In genomic region chr2:172824906-172825784, GRCm38 (mm10) we compare ENCODE assay signal across 9 mouse cellular contexts.
DNase-seq lines count a peak whose midpoint lies in the region; ATAC-seq and TF ChIP-seq lines count a peak whose summit lies in the region.
"Had no signal": no experiment of that assay in that cellular context is flagged by ENCODE, and none has a peak within 500 bp of the region (broad histone marks: within the 10 kb centered on the region; RNA-seq: fewer than 3 reads in every experiment).

No protein-coding gene starts in this region.

- intact Hi-C loops in heart, adult 2 months (cut with DNase I), result loop anchor here (5.0 to 10.0 kb wide), 2 partner anchors 348 to 740 kb away; no protein-coding TSS in a partner anchor
- intact Hi-C loops in heart, postnatal 10 days (cut with DNase I), result loop anchor here (2.0 to 5.0 kb wide), 2 partner anchors 273 to 346 kb away; no protein-coding TSS in a partner anchor

- no peaks in the 10 kb centered on the region for H3K27me3 ChIP-seq in heart, adult 2 months (ENCODE audit: control insufficient read depth, insufficient read depth, low read length)
- peaks cover 6% of the 10 kb centered on the region for H3K27me3 ChIP-seq in embryonic facial prominence, embryonic 15.5 days
- H3K27me3 ChIP-seq in lung, postnatal 0 days (replicated peaks; ENCODE audit: insufficient read depth, low read length), result 0 out of 2 replicates have a peak, but pooled peaks cover 6% of the 10 kb centered on the region

- TF ChIP-seq EP300 in heart, adult 2 months (IDR thresholded peaks at IDR 0.05; ENCODE audit: insufficient read depth, low read depth, low read length), result no peak
- no peak for TF ChIP-seq EP300 in lung, postnatal 0 days (IDR thresholded peaks at IDR 0.05)

- H3K79me2 ChIP-seq in heart, adult 2 months (replicated peaks; ENCODE audit: control insufficient read depth, insufficient read depth, low read length), result no peaks in the 10 kb centered on the region

- no peaks in the 10 kb centered on the region for H3K9me3 ChIP-seq in embryonic facial prominence, embryonic 15.5 days (replicated peaks)
- no peaks in the 10 kb centered on the region for H3K9me3 ChIP-seq in lung, postnatal 0 days (ENCODE audit: low read length)

- no peaks in the 10 kb centered on the region for H3K36me3 ChIP-seq in heart, adult 2 months (ENCODE audit: control insufficient read depth, insufficient read depth, low read length)
- no peaks in the 10 kb centered on the region for H3K36me3 ChIP-seq in embryonic facial prominence, embryonic 15.5 days
- H3K36me3 ChIP-seq in lung, postnatal 0 days (ENCODE audit: insufficient read depth, low read length), result no peaks in the 10 kb centered on the region

- 17% methylated on average over 43 of the region's 43 CpGs for WGBS in heart, adult 2 months
- 13% methylated on average over 43 of the region's 43 CpGs for WGBS in embryonic facial prominence, embryonic 15.5 days
- WGBS in lung, postnatal 0 days, result 20% methylated on average over 43 of the region's 43 CpGs

- H3K4me1 ChIP-seq in heart, adult 2 months (ENCODE audit: control insufficient read depth, insufficient read depth, low read length), result no peaks in the 10 kb centered on the region
- H3K4me1 ChIP-seq in embryonic facial prominence, embryonic 15.5 days, result peaks cover 22% of the 10 kb centered on the region
- no peaks in the 10 kb centered on the region; the same call in 1 of the 2 replicates for H3K4me1 ChIP-seq in lung, postnatal 0 days (ENCODE audit: insufficient read depth, low read depth, low read length)

- peak; percentile 50 to 51 for DNase-seq in heart, adult 2 months
- no peak for DNase-seq in heart, adult 11 months
- DNase-seq in heart, postnatal 10 days, result peak; percentile 70 to 80
- DNase-seq in kidney, postnatal 36 days, result peak; percentile 45 to 74
- DNase-seq in lung, postnatal 0 days (ENCODE audit: low spot score), result peak; percentile 75
- DNase-seq in right cerebral cortex, adult 2 months (ENCODE audit: low spot score in 2 of 2), result peak; percentile 56

- peak; percentile 72 for TF ChIP-seq CTCF in heart, adult 2 months (IDR thresholded peaks at IDR 0.05)
- peak; percentile 89 for TF ChIP-seq CTCF in lung, postnatal 0 days (IDR thresholded peaks at IDR 0.05)

- TF ChIP-seq POLR2A in heart, adult 2 months (IDR thresholded peaks at IDR 0.05; ENCODE audit: insufficient read depth, low read depth, low read length), result no peak

- H3K4me3 ChIP-seq in heart, adult 2 months, result no peak overlapping the region
- peak overlapping the region; percentile 18 for H3K4me3 ChIP-seq in embryonic facial prominence, embryonic 15.5 days (replicated peaks)
- H3K4me3 ChIP-seq in lung, postnatal 0 days (ENCODE audit: low read depth, low read length), result no peak overlapping the region

- no peak overlapping the region for H3K9ac ChIP-seq in heart, adult 2 months (ENCODE audit: low read depth, low read length)
- H3K9ac ChIP-seq in embryonic facial prominence, embryonic 15.5 days, result no peak overlapping the region
- no peak overlapping the region for H3K9ac ChIP-seq in lung, postnatal 0 days (replicated peaks; ENCODE audit: low read depth)

- peak; percentile 58 for ATAC-seq in embryonic facial prominence, embryonic 15.5 days (ENCODE audit: insufficient number of reproducible peaks, low FRiP score, low TSS enrichment, low read depth)
- ATAC-seq in lung, postnatal 0 days, result peak; percentile 68
- ATAC-seq in activated CD4-positive, CD25-positive, alpha-beta regulatory T cell, adult 4 months, result no peak
- ATAC-seq: Patski had no signal

- H3K4me2 ChIP-seq in embryonic facial prominence, embryonic 15.5 days (replicated peaks), result peak overlapping the region; percentile 45
- H3K4me2 ChIP-seq in lung, postnatal 0 days (replicated peaks; ENCODE audit: low read depth, low read length), result peak overlapping the region; percentile 23; the same call in 1 of the 2 replicates

- H3K27ac ChIP-seq in heart, adult 2 months, result no peak overlapping the region
- peak overlapping the region; percentile 58; the same call in 1 of the 2 replicates for H3K27ac ChIP-seq in embryonic facial prominence, embryonic 15.5 days (replicated peaks)
- H3K27ac ChIP-seq in lung, postnatal 0 days (ENCODE audit: low read length), result no peak overlapping the region
